Mouse (Mus musculus) liver, embryonic 16.5 days (tissue): Measurements from ENCODE around the gene Thumpd2. TPM values are rescaled to one million over a fixed set of nuclear protein-coding genes. Genes with fewer than 3 reads are reported as not detected.

ENCODE experiments used
- ATAC-seq: fragments of 200-750 bp; cut with Nextera tagmentation; 2 replicates; pipeline ENCODE4 v1.8.0; 2017; ENCODE audit warnings: low read depth, mild to moderate bottlenecking, moderate number of reproducible peaks, moderate library complexity
- H3K27ac ChIP-seq: fragments of 300-500 bp; sonication (generic); 2 replicates; pipeline ENCODE4 v1.5.1; 2014; ENCODE audit warnings: mild to moderate bottlenecking, low read length
- H3K27me3 ChIP-seq: fragments of 300-500 bp; sonication (generic); 2 replicates; pipeline ENCODE4 v1.6.1; 2014; ENCODE audit warnings: low read depth, low read length, mixed read lengths; ENCODE audit not compliant: control insufficient read depth, insufficient read depth
- H3K36me3 ChIP-seq: fragments of 300-500 bp; sonication (generic); 2 replicates; pipeline ENCODE4 v1.6.1; 2014; ENCODE audit warnings: mild to moderate bottlenecking; ENCODE audit not compliant: control insufficient read depth, insufficient read depth
- H3K4me1 ChIP-seq: fragments of 300-500 bp; sonication (generic); 2 replicates; pipeline ENCODE4 v1.6.1; 2014; ENCODE audit warnings: low read depth, low read length, mixed read lengths; ENCODE audit not compliant: control insufficient read depth
- H3K4me2 ChIP-seq: fragments of 300-500 bp; sonication (generic); 2 replicates; pipeline ENCODE4 v1.6.1; 2014; ENCODE audit warnings: low read depth, low read length, mixed read lengths
- H3K4me3 ChIP-seq: fragments of 300-500 bp; sonication (generic); 2 replicates; pipeline ENCODE4 v1.5.1; 2014; ENCODE audit warnings: low read depth, mild to moderate bottlenecking, low read length
- H3K9ac ChIP-seq: fragments of 300-500 bp; sonication (generic); 2 replicates; pipeline ENCODE4 v1.6.1; 2014; ENCODE audit warnings: low read depth, low read length
- H3K9me3 ChIP-seq: fragments of 300-500 bp; sonication (generic); replicated peaks from 2 replicates; pipeline ENCODE4 v1.6.1; 2016; ENCODE audit warnings: low read length; ENCODE audit not compliant: control insufficient read depth
- WGBS: fragments of 180-500 bp; shearing (Covaris S2); extraction: QIAGEN DNeasy Blood & Tissue Kit; methylation state at CpG from one replicate; pipeline ENCODE4 v1.1.7; 2014; ENCODE audit not compliant: insufficient replicate concordance; 5-methylcytosine and 5-hydroxymethylcytosine counted together
- polyA plus RNA-seq: library from polyadenylated mRNA; unstranded; fragments of >200 nt; fragmentation: Nextera tagmentation; extraction: Ambion mirVana; gene quantifications from 2 replicates; pipeline ENCODE4 v1.2.1, GENCODE M21; 2015

The Thumpd2 gene
- polyA plus RNA-seq, 1 experiment from 2014 or later = 6.1 TPM

DNA sequence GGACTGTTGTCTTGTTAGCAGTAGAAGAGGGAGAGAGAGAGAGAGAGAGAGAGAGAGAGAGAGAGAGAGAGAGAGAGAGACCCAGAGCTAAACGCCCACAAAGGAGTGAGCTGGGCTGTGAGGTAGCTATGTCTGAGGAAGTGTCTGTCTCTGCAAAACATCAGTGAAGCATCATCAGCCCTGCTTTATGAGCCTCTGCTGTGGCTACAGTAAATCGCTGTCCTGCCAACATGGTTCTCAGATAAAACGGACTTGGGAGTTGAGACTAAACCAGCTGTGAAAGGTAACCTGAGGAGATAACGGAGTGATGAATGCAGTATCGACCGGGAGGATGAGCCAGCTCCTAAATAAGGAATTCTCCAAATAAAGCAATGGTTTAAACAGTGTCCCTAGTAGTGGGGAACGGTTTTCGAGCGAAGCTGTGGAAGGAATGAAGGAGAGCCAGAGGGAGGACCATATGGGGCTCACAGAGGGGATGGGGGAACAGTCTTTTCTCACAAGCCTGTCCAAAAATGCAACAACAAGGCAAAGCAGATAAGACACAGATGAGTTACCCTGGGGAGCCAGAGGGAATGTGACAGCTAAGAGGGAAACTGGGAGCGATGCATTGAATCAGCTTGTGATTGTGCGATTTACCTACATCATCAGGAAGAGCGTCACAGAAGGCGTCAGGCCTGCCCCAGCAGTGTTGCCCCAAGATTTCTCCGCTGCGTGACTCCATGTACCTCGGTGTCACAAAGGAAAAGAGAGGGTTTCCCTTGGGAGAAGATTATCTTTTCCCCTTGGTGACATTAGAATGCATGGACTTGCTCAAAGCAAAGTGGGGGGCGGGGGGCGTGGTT lies 53.8 kb downstream of the Thumpd2 start:
- WGBS = 64% methylated on average over 18 of the region's 18 CpGs
- no peak overlapping the region for H3K9ac ChIP-seq
- ATAC-seq = no peak
- no peak overlapping the region for H3K4me2 ChIP-seq
- H3K27me3 ChIP-seq = no peaks in the 10 kb centered on the region
- H3K27ac ChIP-seq = no peak overlapping the region
- H3K36me3 ChIP-seq = no peaks in the 10 kb centered on the region
- no peaks in the 10 kb centered on the region for H3K4me1 ChIP-seq
- no peak overlapping the region for H3K4me3 ChIP-seq
- no peaks in the 10 kb centered on the region for H3K9me3 ChIP-seq

DNA sequence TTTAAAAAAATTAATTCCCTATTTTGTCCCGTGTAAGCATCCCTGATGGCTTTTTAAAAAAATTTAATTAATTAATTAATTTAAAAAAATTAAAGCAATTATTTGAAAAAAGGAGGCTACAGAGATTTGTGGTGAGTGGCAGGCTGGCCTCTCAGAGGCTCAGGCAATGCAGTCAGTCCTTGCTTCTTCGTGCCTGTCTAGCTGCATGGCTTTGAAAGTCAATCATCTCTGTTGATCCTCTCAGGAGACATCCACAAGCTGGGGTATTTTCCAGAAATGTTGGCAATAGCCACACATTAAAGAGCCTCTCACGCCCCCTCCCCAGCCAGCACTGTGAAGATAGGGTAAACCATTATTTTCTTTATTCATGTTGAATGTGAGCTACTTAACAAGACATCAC lies 54.7 kb downstream of the Thumpd2 start:
- Histone ChIP-seq H3K4me2 (no peak overlapping the region), H3K27me3 (no peaks in the 10 kb centered on the region), H3K9ac (no peak overlapping the region), H3K4me3 (no peak overlapping the region), H3K27ac (no peak overlapping the region), H3K9me3 (no peaks in the 10 kb centered on the region), H3K36me3 (no peaks in the 10 kb centered on the region), H3K4me1 (no peaks in the 10 kb centered on the region)
- no peak for ATAC-seq
- 56% methylated on average over 3 of the region's 3 CpGs for WGBS

DNA sequence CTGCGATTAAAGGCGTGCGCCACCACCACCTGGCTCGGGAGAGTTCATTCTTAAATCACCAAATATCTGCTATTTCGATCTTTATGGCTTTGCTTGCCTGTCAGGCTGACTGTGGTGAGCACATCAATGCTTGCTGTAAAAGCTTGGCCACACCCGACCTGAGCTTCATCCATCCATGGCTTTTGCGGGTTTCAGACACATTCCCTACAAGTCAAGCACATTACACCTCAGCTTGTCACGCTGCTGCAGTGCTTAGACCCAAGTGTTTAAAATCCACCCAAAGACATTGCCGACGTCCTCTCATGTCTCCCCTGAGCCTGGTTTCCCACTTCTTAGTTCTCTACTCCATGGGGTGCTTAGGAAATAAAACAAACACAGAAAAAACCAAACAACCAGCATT lies 55.8 kb downstream of the Thumpd2 start:
- Histone ChIP-seq H3K9me3 (no peaks in the 10 kb centered on the region), H3K9ac (no peak overlapping the region), H3K36me3 (no peaks in the 10 kb centered on the region), H3K4me3 (no peak overlapping the region), H3K4me1 (no peaks in the 10 kb centered on the region), H3K27ac (no peak overlapping the region), H3K27me3 (no peaks in the 10 kb centered on the region), H3K4me2 (no peak overlapping the region)
- ATAC-seq = no peak
- WGBS = 71% methylated on average over 10 of the region's 10 CpGs

DNA sequence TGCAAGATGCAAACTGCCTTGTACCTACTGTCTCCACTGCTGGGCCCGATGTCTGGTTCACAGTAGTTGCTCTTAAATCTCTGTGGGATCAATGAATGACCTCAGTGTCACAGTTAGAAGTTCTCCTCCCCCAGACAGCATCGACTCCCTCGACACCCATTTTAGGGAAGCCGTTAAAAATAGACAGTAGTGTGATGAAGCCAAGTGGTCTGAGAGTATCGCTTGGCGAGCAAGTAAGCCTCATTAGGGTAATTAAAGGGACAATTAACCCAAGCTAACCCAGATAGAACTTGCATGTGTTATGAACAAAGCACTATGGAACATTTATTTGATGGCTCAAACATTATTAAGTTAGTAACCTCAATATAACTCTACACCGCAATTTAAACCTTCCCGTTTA lies 59.6 kb downstream of the Thumpd2 start:
- Histone ChIP-seq H3K27me3 (no peaks in the 10 kb centered on the region), H3K36me3 (no peaks in the 10 kb centered on the region), H3K9me3 (no peaks in the 10 kb centered on the region), H3K9ac (no peak overlapping the region), H3K4me2 (no peak overlapping the region), H3K27ac (no peak overlapping the region), H3K4me3 (no peak overlapping the region), H3K4me1 (no peaks in the 10 kb centered on the region)
- WGBS = 70% methylated on average over 8 of the region's 8 CpGs
- ATAC-seq = no peak

DNA sequence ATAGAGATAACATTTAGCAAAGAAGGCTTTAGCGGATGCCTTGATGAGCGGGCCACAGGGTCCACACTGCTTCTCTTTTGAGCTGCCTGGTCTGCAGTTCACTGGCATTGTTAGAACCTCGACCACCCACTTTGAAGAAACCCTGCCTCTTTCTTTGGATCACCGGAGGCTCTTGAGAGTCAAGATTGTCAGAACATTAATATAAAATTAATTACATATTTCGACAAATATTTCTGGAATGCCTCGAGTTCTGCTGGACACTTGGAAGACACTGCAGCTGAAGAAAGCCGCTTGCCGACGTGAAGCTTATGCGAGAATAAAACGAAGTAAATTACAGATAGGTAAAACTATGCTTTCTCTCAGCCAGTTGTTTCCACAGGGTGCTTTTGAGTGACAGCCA lies 60.4 kb downstream of the Thumpd2 start:
- Histone ChIP-seq H3K4me1 (no peaks in the 10 kb centered on the region), H3K27ac (no peak overlapping the region), H3K4me3 (no peak overlapping the region), H3K9me3 (no peaks in the 10 kb centered on the region), H3K9ac (no peak overlapping the region), H3K27me3 (no peaks in the 10 kb centered on the region), H3K4me2 (no peak overlapping the region), H3K36me3 (no peaks in the 10 kb centered on the region)
- ATAC-seq = no peak
- 72% methylated on average over 11 of the region's 11 CpGs for WGBS

DNA sequence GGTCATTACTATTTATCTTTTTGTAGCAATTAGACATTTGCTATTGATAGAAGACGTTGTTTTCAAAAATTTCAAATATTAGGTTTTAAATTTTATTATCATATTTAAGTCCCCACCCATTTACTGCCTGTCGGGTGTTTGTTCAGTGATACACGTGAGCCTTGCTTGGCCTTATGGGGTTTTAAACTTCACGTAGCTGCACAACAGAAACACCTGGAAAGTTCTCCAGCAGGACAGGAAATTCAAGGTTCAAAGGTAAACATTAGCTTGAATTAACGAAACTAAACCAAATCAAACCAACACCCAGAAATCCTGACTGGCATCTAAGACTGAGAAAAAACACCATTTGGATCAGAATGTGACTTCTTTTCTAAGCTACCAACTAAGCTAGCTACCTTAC lies 62.8 kb downstream of the Thumpd2 start:
- no peak overlapping the region for H3K4me2 ChIP-seq
- H3K36me3 ChIP-seq = no peaks in the 10 kb centered on the region
- H3K4me1 ChIP-seq = no peaks in the 10 kb centered on the region
- no peaks in the 10 kb centered on the region for H3K27me3 ChIP-seq
- 54% methylated on average over 5 of the region's 5 CpGs for WGBS
- no peak overlapping the region for H3K9ac ChIP-seq
- no peak for ATAC-seq
- H3K27ac ChIP-seq = no peak overlapping the region
- no peaks in the 10 kb centered on the region for H3K9me3 ChIP-seq
- no peak overlapping the region for H3K4me3 ChIP-seq

DNA sequence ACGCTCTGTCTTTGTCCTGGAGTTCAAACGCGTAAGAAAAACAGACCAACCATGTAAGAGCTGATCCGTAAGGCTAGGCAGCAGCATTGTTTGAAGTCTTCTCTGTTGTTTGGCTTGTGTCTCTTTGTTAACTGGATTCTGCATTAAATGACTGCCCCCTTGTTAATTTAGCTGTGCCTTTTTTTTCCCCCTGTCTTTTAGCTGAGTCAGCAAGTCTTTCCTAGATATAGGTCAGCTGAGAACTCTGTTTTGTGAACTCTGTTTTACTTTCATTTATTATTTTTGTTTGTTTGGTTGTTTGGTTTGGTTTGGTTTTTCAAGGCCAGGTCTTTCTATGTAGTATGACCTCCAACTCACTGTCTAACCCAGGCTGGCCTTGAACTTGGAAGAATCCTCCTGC lies 63.2 kb downstream of the Thumpd2 start:
- Histone ChIP-seq H3K27ac (no peak overlapping the region), H3K9me3 (no peaks in the 10 kb centered on the region), H3K4me1 (no peaks in the 10 kb centered on the region), H3K4me3 (no peak overlapping the region), H3K36me3 (no peaks in the 10 kb centered on the region), H3K27me3 (no peaks in the 10 kb centered on the region), H3K4me2 (no peak overlapping the region), H3K9ac (no peak overlapping the region)
- no peak for ATAC-seq
- 82% methylated on average over 4 of the region's 4 CpGs for WGBS

DNA sequence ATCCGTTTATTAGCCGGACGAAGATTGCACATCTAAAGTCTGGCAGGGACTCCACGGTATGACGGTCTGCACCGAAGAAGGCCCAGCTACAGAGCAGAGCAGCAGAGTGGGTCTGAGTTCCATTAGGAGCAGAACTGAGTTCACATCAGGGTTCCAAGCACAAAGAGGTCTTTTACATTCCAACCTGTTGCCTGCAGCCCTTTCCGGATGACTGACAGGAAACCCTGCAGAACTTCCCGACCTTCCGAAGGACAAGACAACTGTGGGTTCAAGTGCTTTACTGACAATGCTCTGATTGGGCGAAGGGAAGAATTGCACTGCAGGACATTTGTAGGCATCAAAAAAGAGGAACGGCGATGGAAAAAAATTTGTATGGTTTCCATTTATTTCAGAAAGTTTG lies 63.9 kb downstream of the Thumpd2 start:
- no peaks in the 10 kb centered on the region for H3K27me3 ChIP-seq
- H3K4me1 ChIP-seq = no peaks in the 10 kb centered on the region
- no peak overlapping the region for H3K4me3 ChIP-seq
- no peaks in the 10 kb centered on the region for H3K9me3 ChIP-seq
- H3K36me3 ChIP-seq = no peaks in the 10 kb centered on the region
- no peak overlapping the region for H3K27ac ChIP-seq
- H3K9ac ChIP-seq = no peak overlapping the region
- no peak overlapping the region for H3K4me2 ChIP-seq
- WGBS = 80% methylated on average over 12 of the region's 12 CpGs
- ATAC-seq = no peak

DNA sequence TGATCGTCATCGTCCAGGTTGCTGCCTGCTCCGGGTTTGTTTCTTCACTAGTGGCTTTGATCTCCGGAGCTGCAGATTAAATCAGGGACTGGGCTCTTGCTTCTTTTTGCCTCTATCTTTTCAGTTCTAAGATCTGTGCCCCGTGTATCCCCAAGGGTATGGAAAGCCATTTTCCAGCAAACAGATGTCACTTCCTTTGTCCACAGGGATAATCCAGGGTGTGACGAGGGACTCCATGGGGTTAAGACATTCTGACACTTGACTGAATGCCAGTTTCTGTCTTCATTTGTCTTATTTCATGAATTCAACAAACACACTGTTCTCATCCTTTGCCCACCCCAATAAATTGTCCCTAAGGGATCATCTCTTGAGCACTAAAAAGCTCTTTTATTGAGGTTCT lies 65.9 kb downstream of the Thumpd2 start:
- Histone ChIP-seq H3K36me3 (no peaks in the 10 kb centered on the region), H3K27me3 (no peaks in the 10 kb centered on the region), H3K27ac (no peak overlapping the region), H3K9ac (no peak overlapping the region), H3K4me3 (no peak overlapping the region), H3K4me2 (no peak overlapping the region), H3K9me3 (no peaks in the 10 kb centered on the region), H3K4me1 (no peaks in the 10 kb centered on the region)
- ATAC-seq = no peak
- WGBS = 66% methylated on average over 6 of the region's 6 CpGs
